Mouse (Mus musculus): ENCODE measurements at regions not wholly inside any gene's neighbourhood (a gene's known extent, or its start where the extent isn't known, plus 50 kb on each side); places are given as distances from the start of the nearest gene placed in this dataset.

- DNase-seq, result peak in 1 of 2 experiments; percentile 1
Measured at GRCm38 (mm10) chrY:43923126-43923525, 341.1 kb downstream of the Gm21739 start.

All from kidney, adult 8-10 months (tissue).